Mouse (Mus musculus): ENCODE data around the gene Palm2. TPM values are rescaled to one million over a fixed set of nuclear protein-coding genes. Genes with fewer than 3 reads are reported as not detected.

Palm2 gene
- polyA plus RNA-seq, 1 experiment from 2014 or later = 1.1 TPM

- no peak overlapping the region for H3K4me2 ChIP-seq (replicated peaks; ENCODE audit: low read depth)
- no peaks in the 10 kb centered on the region for H3K27me3 ChIP-seq (replicated peaks; ENCODE audit: control insufficient read depth, insufficient read depth, low read length)
- no peaks in the 10 kb centered on the region for H3K4me1 ChIP-seq (replicated peaks; ENCODE audit: control insufficient read depth, insufficient read depth, low read length)
- H3K9ac ChIP-seq (ENCODE audit: low read depth, low read length) = no peak overlapping the region
- no peaks in the 10 kb centered on the region for H3K36me3 ChIP-seq (ENCODE audit: control insufficient read depth, insufficient read depth)
- H3K27ac ChIP-seq (ENCODE audit: low read depth, low read length) = no peak overlapping the region; the same call in 1 of the 2 replicates
- no peak for TF ChIP-seq CTCF (IDR thresholded peaks at IDR 0.05; ENCODE audit: low read depth)
- WGBS = 49% methylated on average over 3 of the region's 3 CpGs
- 0 out of 2 replicates have a peak, but pooled peaks have one; percentile 28 for ATAC-seq
- H3K4me3 ChIP-seq (ENCODE audit: low read depth, low read length) = no peak overlapping the region
- H3K9me3 ChIP-seq (ENCODE audit: control insufficient read depth) = no peaks in the 10 kb centered on the region
Observed at GRCm38 (mm10) chr4:57510576-57510975, 76.5 kb downstream of the Palm2 start.

DNA sequence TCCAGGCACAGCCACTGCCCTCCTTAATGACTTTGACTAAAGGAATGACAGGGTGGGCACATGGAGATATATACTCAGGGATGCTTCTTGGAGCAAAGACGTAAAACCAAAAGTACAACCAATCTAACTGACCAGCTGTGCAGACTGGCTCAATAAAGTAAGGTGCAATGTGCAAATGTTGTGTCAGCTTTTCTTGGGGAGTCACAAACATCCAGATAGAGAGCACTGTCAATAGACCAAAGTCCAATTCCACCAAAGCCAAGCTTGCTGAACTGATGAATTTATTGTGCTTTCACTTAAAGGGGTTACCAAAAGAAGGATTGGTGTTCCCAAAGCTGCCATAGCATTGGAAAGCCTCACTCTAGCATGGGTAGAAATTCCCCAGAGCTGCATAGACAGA is 77.7 kb downstream of the Palm2 start:
- Histone ChIP-seq H3K9me3 (ENCODE audit: control insufficient read depth) (no peaks in the 10 kb centered on the region), H3K4me3 (ENCODE audit: low read depth, low read length) (no peak overlapping the region), H3K9ac (ENCODE audit: low read depth, low read length) (no peak overlapping the region), H3K27ac (ENCODE audit: low read depth, low read length) (no peak overlapping the region), H3K36me3 (ENCODE audit: control insufficient read depth, insufficient read depth) (no peaks in the 10 kb centered on the region), H3K4me1 (replicated peaks; ENCODE audit: control insufficient read depth, insufficient read depth, low read length) (no peaks in the 10 kb centered on the region), H3K27me3 (replicated peaks; ENCODE audit: control insufficient read depth, insufficient read depth, low read length) (no peaks in the 10 kb centered on the region), H3K4me2 (replicated peaks; ENCODE audit: low read depth) (no peak overlapping the region)
- TF ChIP-seq CTCF (IDR thresholded peaks at IDR 0.05; ENCODE audit: low read depth) = no peak
- WGBS = 69% methylated on average over 1 of the region's 1 CpGs
- ATAC-seq = peak; percentile 79; the same call in 1 of the 2 replicates

DNA sequence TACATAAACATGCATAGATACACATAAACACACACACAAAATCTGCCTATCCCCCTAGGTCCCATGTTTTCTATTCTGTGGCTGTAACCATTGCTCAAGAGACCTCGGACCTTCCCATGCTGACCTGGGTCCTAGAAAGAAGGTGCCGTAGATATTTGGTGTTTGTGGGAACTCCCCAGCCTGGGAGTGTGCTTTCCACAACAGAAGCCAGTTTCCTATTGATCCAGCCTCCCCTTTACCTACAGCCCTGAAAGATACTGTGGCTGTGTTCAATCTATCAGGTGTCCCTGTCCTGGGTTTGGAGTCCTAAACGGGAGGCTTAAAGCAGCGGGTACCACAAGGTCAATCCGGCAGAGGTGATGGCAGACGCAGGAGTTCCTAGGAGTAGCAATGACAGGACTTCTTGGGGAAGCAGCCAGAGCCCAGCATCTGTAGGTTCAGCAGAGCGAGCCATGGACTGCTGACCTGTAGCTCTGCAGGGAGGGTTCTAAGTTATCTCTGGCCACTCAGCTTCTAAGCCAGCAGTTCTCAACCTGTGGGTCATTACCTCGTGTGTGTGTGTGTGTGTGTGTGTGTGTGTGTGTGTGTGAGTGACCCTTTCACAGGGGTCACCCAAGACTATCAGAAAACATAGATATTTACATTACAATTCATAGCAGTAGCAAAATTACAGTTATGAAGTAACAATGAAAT is 79.3 kb downstream of the Palm2 start:
- no peak for ATAC-seq
- Histone ChIP-seq H3K9ac (ENCODE audit: low read depth, low read length) (no peak overlapping the region), H3K9me3 (ENCODE audit: control insufficient read depth) (no peaks in the 10 kb centered on the region), H3K4me2 (replicated peaks; ENCODE audit: low read depth) (no peak overlapping the region; the same call in 1 of the 2 replicates), H3K27me3 (replicated peaks; ENCODE audit: control insufficient read depth, insufficient read depth, low read length) (no peaks in the 10 kb centered on the region), H3K4me1 (replicated peaks; ENCODE audit: control insufficient read depth, insufficient read depth, low read length) (no peaks in the 10 kb centered on the region), H3K27ac (ENCODE audit: low read depth, low read length) (no peak overlapping the region), H3K4me3 (ENCODE audit: low read depth, low read length) (no peak overlapping the region), H3K36me3 (ENCODE audit: control insufficient read depth, insufficient read depth) (no peaks in the 10 kb centered on the region)
- TF ChIP-seq CTCF (IDR thresholded peaks at IDR 0.05; ENCODE audit: low read depth) = no peak
- 69% methylated on average over 8 of the region's 8 CpGs for WGBS

DNA sequence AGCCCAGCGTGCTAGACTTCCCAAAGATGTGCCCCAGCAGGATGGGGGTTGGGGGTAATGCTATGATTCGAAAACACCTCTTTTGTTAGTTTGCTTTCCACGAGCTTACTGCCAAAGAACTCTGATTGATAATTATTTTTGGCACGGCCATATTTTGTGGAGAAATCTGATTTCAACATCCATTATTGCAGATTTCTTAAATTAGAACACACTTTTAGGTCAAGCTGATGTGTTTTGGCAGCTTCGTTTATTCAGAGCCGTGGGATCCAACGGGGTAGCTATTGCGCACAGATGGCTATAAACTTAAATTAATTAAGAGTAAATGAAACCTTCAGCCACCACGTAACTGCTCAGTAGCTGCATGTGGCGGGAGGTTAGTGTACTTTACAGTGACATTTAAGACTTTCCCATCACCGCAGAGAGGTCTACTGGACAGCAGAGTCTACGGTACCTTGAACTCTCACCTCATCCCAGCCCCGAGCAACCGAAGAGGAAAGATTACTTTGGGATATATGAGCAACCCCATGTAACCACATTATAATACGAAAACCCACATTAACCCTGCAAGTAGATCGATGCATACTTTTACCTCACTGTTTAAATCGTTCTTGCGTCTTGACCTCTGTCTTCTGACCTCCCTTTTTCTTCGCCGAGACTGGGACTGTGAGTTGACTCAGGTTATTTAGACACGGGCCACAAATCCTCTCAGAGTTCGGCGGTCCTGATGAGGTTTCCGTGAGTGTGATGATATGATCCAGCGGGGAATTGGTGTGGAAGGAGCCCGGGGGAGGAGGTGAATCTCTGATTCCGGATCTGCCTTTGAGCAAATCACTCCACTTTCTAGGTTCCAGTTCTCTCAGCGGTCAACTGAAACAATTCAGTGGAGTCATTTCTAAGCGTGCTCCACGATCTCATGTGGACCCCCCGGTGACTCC is 80.2 kb downstream of the Palm2 start:
- H3K9me3 ChIP-seq (ENCODE audit: control insufficient read depth) = no peaks in the 10 kb centered on the region
- ATAC-seq = no peak

DNA sequence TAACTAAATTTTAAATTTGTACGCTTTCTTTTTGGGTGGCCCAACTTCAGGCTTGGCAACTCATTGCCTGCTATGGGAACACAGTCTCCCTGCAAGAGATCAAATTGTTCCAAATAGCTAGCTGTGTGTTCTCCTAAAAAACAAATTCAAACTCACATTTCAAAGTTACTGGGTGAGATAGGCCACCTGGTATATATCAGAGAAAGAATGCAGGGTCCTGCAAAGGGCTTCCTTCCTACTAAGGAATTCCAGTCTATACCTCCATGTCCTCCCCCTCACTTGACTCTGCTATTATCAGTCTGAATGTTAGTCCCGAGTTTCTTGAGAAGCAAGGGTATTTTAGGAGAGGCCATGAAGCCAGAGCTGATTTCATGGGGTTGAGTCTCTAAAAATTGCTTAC is 81.3 kb downstream of the Palm2 start:
- H3K9me3 ChIP-seq (ENCODE audit: control insufficient read depth) = no peaks in the 10 kb centered on the region
- no peaks in the 10 kb centered on the region for H3K4me1 ChIP-seq (replicated peaks; ENCODE audit: control insufficient read depth, insufficient read depth, low read length)
- no peak for ATAC-seq
- no peak overlapping the region for H3K27ac ChIP-seq (ENCODE audit: low read depth, low read length)
- H3K36me3 ChIP-seq (ENCODE audit: control insufficient read depth, insufficient read depth) = no peaks in the 10 kb centered on the region
- WGBS = 62% methylated on average over 2 of the region's 2 CpGs
- H3K4me3 ChIP-seq (ENCODE audit: low read depth, low read length) = no peak overlapping the region
- no peak overlapping the region for H3K9ac ChIP-seq (ENCODE audit: low read depth, low read length)
- TF ChIP-seq CTCF (IDR thresholded peaks at IDR 0.05; ENCODE audit: low read depth) = no peak
- H3K27me3 ChIP-seq (replicated peaks; ENCODE audit: control insufficient read depth, insufficient read depth, low read length) = no peaks in the 10 kb centered on the region
- no peak overlapping the region for H3K4me2 ChIP-seq (replicated peaks; ENCODE audit: low read depth)

More for the DNA sequence above, 80.2 kb downstream of the Palm2 start:
- Histone ChIP-seq H3K4me1 (replicated peaks; ENCODE audit: control insufficient read depth, insufficient read depth, low read length) (no peaks in the 10 kb centered on the region), H3K27ac (ENCODE audit: low read depth, low read length) (no peak overlapping the region), H3K4me3 (ENCODE audit: low read depth, low read length) (no peak overlapping the region), H3K36me3 (ENCODE audit: control insufficient read depth, insufficient read depth) (no peaks in the 10 kb centered on the region), H3K4me2 (replicated peaks; ENCODE audit: low read depth) (no peak overlapping the region), H3K9ac (ENCODE audit: low read depth, low read length) (no peak overlapping the region), H3K27me3 (replicated peaks; ENCODE audit: control insufficient read depth, insufficient read depth, low read length) (no peaks in the 10 kb centered on the region)
- TF ChIP-seq CTCF (IDR thresholded peaks at IDR 0.05; ENCODE audit: low read depth) = no peak
- 89% methylated on average over 31 of the region's 31 CpGs for WGBS

GRCm38 (mm10) chr4:57523456-57523855 is 89.4 kb downstream of the Palm2 start:
- no peak overlapping the region for H3K4me3 ChIP-seq (ENCODE audit: low read depth, low read length)
- TF ChIP-seq CTCF (IDR thresholded peaks at IDR 0.05; ENCODE audit: low read depth) = no peak
- H3K27ac ChIP-seq (ENCODE audit: low read depth, low read length) = no peak overlapping the region
- WGBS = 97% methylated on average over 15 of the region's 15 CpGs
- no peaks in the 10 kb centered on the region for H3K27me3 ChIP-seq (replicated peaks; ENCODE audit: control insufficient read depth, insufficient read depth, low read length)
- H3K36me3 ChIP-seq (ENCODE audit: control insufficient read depth, insufficient read depth) = no peaks in the 10 kb centered on the region
- ATAC-seq = no peak
- H3K9me3 ChIP-seq (ENCODE audit: control insufficient read depth) = no peaks in the 10 kb centered on the region
- no peaks in the 10 kb centered on the region for H3K4me1 ChIP-seq (replicated peaks; ENCODE audit: control insufficient read depth, insufficient read depth, low read length)
- no peak overlapping the region for H3K9ac ChIP-seq (ENCODE audit: low read depth, low read length)
- no peak overlapping the region for H3K4me2 ChIP-seq (replicated peaks; ENCODE audit: low read depth)

Measured in intestine, postnatal 0 days (tissue).